Mouse (Mus musculus) myocyte (in vitro differentiated cells): ENCODE results near the gene Sugp2. TPM values are rescaled to one million over a fixed set of nuclear protein-coding genes. Genes with fewer than 3 reads are reported as not detected.

Source experiments
- H3K27me3 ChIP-seq: one replicate; pipeline ENCODE4 v1.6.1; 2011; ENCODE audit not compliant: control insufficient read depth, insufficient read depth, insufficient read length
- H3K36me3 ChIP-seq: one replicate; pipeline ENCODE4 v1.6.1; 2011; ENCODE audit not compliant: control insufficient read depth, insufficient read depth
- H3K4me2 ChIP-seq: one replicate; pipeline ENCODE4 v1.6.1; 2011; ENCODE audit warnings: low read depth, control low read depth
- H3K4me3 ChIP-seq: one replicate; pipeline ENCODE4 v1.5.1; 2011; ENCODE audit warnings: mild to moderate bottlenecking, control low read depth, moderate library complexity
- H3K79me2 ChIP-seq: one replicate; pipeline ENCODE4 v1.6.1; 2011; ENCODE audit not compliant: control insufficient read depth, insufficient read depth
- H3ac ChIP-seq: one replicate; pipeline ENCODE4 v1.6.1; 2011; ENCODE audit not compliant: control insufficient read depth, insufficient read length
- E2F4 ChIP-seq: IDR thresholded peaks from one replicate; pipeline ENCODE4 v1.6.1; 2011; ENCODE audit warnings: mild to moderate bottlenecking, control low read depth, moderate library complexity; ENCODE audit not compliant: insufficient read depth
- MAX ChIP-seq: IDR thresholded peaks from one replicate; pipeline ENCODE4 v1.6.1; 2011; ENCODE audit warnings: low read depth, mild to moderate bottlenecking, control low read depth
- MYOG ChIP-seq, 3 experiments: IDR thresholded peaks; one replicate each; pipeline ENCODE4 v1.6.1; 2011; ENCODE audit warnings: control low read depth in 2 of 3, low read depth in 2 of 3, mild to moderate bottlenecking in 2 of 3; ENCODE audit not compliant: insufficient read length in 2 of 3, control insufficient read depth in 1 of 3, insufficient read depth in 1 of 3
- POLR2A ChIP-seq: IDR thresholded peaks from one replicate; pipeline ENCODE4 v1.6.1; 2011; ENCODE audit warnings: low read depth, mild to moderate bottlenecking, control low read depth, moderate library complexity; ENCODE audit not compliant: insufficient read length
- SRF ChIP-seq: IDR thresholded peaks from one replicate; pipeline ENCODE4 v1.6.1; 2011; ENCODE audit warnings: low read depth; ENCODE audit not compliant: control insufficient read depth, insufficient read length
- TCF3 ChIP-seq: IDR thresholded peaks from one replicate; pipeline ENCODE4 v1.6.1; 2011; ENCODE audit warnings: low read depth, control low read depth; ENCODE audit not compliant: insufficient read length
- polyA plus RNA-seq: library from polyadenylated mRNA; unstranded; fragments of >200 nt; fragmentation: generic; extraction: Trizol; gene quantifications from one replicate; pipeline ENCODE4 v1.2.1, GENCODE M21; 2012; ENCODE audit warnings: missing spikeins

Gene Sugp2
- polyA plus RNA-seq, 1 experiment: 15.4 TPM

DNA sequence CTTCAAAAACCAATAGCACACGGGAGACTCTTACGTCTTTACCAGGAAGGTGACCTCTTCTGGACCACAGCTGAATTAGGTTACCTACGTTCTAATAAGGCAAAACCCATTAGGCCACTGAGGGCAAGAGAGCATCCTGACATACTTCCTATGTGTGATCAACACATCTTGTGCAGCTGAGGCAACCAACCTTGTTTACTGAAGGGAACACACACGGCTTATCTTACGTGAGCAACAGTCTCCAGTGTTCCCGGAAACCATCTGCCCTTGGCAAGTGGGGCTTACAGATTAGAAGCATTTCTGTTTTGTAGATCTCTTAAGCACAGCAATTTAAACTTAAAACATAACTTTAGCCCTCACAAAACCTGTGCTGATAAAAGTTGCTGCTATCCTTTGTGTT, 93.5 kb downstream of the Sugp2 start:
- TF ChIP-seq SRF (no peak), MAX (no peak), E2F4 (no peak)
- H3K36me3 ChIP-seq: peaks cover 4% of the 10 kb centered on the region

DNA sequence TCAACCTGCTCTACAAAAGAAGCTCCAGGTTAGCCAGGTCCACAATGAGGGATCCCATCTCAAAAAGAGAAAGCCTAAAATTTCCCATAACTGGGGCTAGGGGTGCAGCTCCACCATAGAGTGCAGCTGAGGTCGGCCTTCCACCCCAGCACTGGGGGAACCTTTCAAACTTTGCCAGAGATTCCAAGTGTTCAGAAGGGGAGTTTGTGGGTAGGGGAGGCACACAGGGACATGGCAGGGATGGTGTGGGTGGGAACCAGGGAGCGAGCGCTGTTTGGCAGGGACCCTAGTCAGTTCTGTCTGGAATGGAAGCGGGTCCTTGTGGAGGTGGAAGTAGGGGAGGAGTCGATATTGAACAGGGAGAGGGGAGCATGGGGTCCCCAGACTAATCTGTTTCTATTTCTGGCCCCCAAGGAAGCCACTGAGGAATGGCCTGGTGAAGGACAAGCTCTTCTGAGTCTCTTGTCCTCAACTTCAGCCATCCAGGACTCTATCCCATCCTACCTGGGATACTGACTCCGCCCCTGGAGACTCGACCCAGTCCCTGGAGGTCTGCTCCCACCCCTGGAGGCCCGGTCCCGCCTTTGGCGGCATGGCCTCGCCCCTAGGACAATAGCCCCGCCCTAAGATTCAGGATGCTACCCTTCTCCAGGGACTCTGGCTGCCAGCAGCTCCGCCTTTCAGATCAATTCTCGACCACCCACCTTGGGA, 95.3 kb downstream of the Sugp2 start, which contains the start of gene Gdf1:
Gene Gdf1 (plus strand): TSS at position 694 of the 711 bp plus-strand sequence.
- Histone ChIP-seq H3ac (no peak within 1 kb of the TSS), H3K79me2 (no peaks in the 10 kb centered on the region), H3K27me3 (no peaks in the 10 kb centered on the region), H3K4me2 (no peak within 1 kb of the TSS), H3K36me3 (peaks cover 12% of the 10 kb centered on the region), H3K4me3 (no peak within 1 kb of the TSS)
- TF ChIP-seq E2F4 (no peak), SRF (no peak), POLR2A (no peak), MYOG (IDR thresholded peaks at IDR 0.05; ENCODE audit: control insufficient read depth in 1 of 3, insufficient read depth in 1 of 3, insufficient read length in 2 of 3, low read depth in 2 of 3) (no peak), TCF3 (no peak)

More for the DNA sequence above, 93.5 kb downstream of the Sugp2 start:
- no peak overlapping the region for H3ac ChIP-seq
- no peaks in the 10 kb centered on the region for H3K79me2 ChIP-seq
- H3K27me3 ChIP-seq: no peaks in the 10 kb centered on the region
- H3K4me3 ChIP-seq: no peak overlapping the region
- no peak overlapping the region for H3K4me2 ChIP-seq

Other genes starting within 250 kb of the Sugp2 start
- gene Gatad2a, start 237.8 kb upstream of the Sugp2 start, polyA plus RNA-seq: 46.7 TPM
- 27.4 TPM for gene Mau2, start 191.5 kb upstream of the Sugp2 start, polyA plus RNA-seq
- gene Sugp1, start 191.4 kb upstream of the Sugp2 start, polyA plus RNA-seq: 38.4 TPM
- gene Tm6sf2, start 161.3 kb upstream of the Sugp2 start, polyA plus RNA-seq: 0.54 TPM
- gene Hapln4, start 150.8 kb upstream of the Sugp2 start, polyA plus RNA-seq: 6.0 TPM
- gene Ncan, start 113.4 kb upstream of the Sugp2 start, polyA plus RNA-seq: not detected
- 41.3 TPM for gene Nr2c2ap, start 102.9 kb upstream of the Sugp2 start, polyA plus RNA-seq
- 11.2 TPM for gene Rfxank, start 95.1 kb upstream of the Sugp2 start, polyA plus RNA-seq
- gene Borcs8, start 94.7 kb upstream of the Sugp2 start, polyA plus RNA-seq: 53.0 TPM
- gene Mef2b, start 94.5 kb upstream of the Sugp2 start, polyA plus RNA-seq: 0.85 TPM
- 132 TPM for gene Tmem161a, start 61.9 kb upstream of the Sugp2 start, polyA plus RNA-seq
- gene Slc25a42, start 21.9 kb upstream of the Sugp2 start, polyA plus RNA-seq: 2.6 TPM
- gene Armc6, start 240 bp downstream of the Sugp2 start, polyA plus RNA-seq: 35.4 TPM
- 43.6 TPM for gene Homer3, start 48.6 kb downstream of the Sugp2 start, polyA plus RNA-seq
- gene Ddx49, start 68.3 kb downstream of the Sugp2 start, polyA plus RNA-seq: 106 TPM
- 236 TPM for gene Cope, start 68.3 kb downstream of the Sugp2 start, polyA plus RNA-seq
- 4.4 TPM for gene Cers1, start 81.5 kb downstream of the Sugp2 start, polyA plus RNA-seq
- 2.6 TPM for gene Gdf1, start 95.6 kb downstream of the Sugp2 start, polyA plus RNA-seq
- 35.8 TPM for gene Upf1, start 119.1 kb downstream of the Sugp2 start, polyA plus RNA-seq
- 0.05 TPM for gene Comp, start 139.3 kb downstream of the Sugp2 start, polyA plus RNA-seq
- gene Crtc1, start 205.4 kb downstream of the Sugp2 start, polyA plus RNA-seq: 9.6 TPM
- gene Klhl26, start 242.7 kb downstream of the Sugp2 start, polyA plus RNA-seq: 32.5 TPM